Mouse (Mus musculus): ENCODE data around the gene Ctu2.

The Ctu2 gene

DNA sequence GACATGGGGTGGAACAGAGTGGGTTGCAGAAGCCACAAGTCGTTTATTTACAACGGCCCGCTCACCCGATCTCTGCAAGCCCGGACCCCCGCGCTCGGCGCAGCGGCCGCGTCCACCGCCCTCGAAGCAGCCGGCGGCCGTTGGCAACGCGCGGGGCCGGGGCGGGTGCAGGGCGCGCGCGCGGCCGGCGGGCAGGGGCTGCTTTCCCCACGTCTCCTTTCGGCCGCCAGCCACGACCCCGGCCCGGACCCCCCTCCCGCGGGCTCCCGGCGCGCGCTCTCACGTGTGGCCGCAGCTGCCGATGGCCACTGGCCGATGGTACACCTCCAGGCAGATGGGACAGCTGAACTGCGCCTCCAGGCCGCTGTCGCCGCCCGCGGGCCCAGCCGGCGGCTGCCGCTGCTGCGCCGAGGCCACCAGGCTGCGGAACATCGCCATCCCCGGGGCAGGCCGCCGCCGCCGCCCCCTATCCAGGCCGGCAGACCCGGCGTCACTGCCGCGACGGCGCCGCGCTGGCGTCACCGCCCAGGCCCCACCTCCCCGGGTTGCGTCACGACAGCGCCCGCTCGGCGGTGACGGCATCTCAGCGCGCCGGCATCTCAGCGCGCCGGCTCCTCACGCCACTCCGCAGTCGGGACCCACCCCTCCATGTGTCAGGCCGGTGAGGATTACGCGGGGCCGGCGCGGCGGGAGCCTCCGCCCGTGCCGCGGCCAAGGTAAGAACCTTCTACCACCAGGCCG lies at the start of gene Ctu2, which contains the start of gene Rnf166:
Gene Ctu2, plus strand, starts transcription at position 564 of the 741 bp plus-strand sequence.
Gene Rnf166, minus strand, starts transcription at position 485 of the 741 bp plus-strand sequence.
- DNase-seq (ENCODE audit: low read depth, low spot score) = peak; percentile 73

DNA sequence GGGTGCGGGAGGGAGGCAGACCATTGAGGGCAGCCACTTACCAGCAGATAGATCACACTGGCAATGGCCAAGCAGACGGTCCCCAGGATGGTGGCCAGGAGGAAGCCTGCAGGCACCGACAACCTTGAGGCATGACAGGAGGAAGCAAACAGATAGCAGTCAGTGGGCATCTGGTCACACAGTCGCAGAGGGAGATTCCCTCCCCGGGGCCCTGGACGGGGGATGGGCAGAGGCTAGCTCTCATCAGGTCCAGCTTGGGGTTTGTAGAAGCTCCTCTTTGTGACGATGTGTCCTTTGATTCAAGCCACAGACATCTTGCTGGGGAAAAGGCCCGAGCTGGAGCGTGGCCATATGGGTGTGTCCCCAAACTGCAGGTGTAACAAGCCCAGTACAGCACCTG lies 49.8 kb upstream of the Ctu2 start:
- no peak for DNase-seq (ENCODE audit: low read depth, low spot score)

DNA sequence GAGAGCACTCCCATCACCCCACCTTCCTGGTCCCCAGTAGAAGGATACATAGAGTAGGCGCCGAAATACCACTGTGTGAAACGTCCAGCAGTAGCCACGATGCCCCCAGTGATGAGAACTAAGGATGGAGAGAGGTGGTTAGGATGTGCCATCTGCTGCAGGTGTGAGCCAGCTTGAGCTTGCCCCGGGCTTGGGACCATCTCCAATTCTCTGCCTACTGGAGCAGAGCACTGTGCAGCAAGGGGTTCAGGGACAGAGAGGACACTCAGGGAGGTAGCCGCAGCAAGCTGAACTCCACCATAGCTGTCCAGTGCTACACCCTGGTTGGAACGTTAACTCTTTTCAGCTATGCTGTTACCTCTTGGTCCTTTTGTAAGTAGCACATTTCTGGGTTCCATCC lies 48.3 kb upstream of the Ctu2 start:
- DNase-seq (ENCODE audit: low read depth, low spot score) = no peak

DNA sequence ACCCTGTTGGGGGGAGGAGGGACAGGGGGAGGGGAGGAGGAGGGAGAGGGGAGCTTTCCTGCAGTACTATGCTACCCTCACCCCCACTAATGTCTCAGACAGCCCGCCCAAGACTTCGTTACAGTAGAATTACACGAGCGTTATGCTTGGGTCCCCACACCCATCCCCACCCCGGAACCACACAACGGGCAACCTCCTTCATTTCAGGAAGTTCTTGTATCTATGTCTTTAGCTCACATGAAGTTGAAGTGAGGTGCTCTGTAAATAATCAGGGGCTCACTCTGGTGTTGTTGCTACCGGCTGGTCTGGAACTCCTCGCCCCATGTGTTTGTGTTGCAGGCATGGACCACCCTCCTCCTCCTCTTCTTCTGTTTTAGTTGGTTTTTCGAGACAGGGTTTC lies 47.8 kb upstream of the Ctu2 start:
- no peak for DNase-seq (ENCODE audit: low read depth, low spot score)

DNA sequence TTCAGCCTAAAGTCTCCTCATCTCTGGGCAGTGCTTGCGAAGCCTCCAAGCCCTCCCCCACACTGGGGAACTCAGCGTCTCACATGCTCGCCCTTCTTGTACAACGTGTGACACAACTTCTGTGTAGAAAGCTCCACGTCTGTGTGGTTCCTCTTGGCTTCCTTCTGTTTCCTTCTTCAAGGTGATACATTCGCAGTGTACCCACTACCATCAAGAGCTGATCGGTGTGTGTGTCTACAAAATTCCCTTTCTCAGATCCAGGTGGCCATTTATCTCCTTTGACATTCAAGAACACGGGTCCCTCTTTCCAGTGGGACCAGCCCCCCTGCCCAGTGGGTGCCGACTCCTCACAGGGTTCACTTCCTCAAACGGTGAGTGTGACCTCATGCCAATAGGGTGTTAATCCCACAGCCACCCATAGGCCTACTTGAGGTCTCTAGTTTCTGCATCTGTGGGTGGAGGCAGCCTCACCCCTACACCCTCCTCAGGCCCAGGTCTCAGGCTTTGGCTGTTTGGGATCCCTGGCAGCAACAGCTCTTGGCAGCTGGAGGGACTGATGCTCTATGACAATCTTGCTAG lies 45.8 kb upstream of the Ctu2 start:
- DNase-seq (ENCODE audit: low read depth, low spot score) = no peak

DNA sequence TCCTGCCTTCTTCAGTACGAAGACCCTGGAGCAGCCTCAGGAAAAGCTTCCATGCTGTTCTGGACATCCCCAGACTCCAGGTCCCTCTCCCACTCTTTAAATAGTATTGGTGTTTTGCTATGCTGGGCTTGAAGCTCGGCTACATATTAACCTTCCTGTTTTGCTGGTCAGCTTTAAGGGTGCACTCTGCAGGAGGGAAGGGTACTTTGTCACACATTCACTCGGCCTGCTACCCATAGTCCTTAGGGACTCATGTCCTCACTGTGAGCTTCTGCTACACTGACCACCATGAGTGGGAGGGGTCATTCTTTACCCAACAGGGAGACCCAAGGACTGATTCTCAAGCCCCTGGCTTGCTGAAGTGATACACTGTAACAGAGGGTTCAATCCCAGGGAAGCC lies 45.3 kb upstream of the Ctu2 start:
- no peak for DNase-seq (ENCODE audit: low read depth, low spot score)

DNA sequence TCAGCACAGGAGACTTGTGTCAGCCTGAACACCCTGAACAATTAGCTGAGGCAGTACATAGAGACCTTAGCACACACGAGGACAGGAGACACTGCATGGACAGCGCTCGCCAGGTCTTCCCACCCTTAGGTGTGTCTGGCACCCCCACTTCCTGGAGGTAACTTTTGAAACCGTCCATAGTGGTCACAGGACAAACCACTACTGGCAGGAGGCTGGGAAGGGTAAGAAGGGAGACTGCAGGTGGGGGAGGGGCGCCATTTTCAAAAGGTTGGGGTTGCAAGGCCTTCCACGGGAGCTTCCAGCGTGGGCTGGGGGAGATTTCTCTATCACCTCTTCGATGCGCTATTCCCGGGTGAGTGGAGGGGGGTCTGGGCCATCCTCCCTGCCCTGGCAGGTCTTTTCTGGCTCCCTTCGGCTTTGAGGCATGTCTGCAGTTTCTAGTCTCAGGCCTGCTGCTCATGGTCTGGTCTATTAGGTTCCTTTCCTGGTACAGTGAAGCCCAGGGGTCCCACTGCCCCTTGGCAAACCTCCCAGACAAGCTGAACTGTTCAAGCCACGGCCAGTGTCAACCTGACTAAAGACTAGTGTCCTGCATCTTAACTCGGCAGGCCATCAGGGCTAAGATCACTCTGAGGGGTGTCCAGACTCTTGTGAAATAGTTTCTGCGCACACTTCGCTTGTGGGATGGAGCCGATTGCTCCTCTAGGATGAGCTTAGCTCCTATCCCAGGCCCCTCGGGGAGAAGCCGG lies 44.1 kb upstream of the Ctu2 start:
- no peak for DNase-seq (ENCODE audit: low read depth, low spot score)

DNA sequence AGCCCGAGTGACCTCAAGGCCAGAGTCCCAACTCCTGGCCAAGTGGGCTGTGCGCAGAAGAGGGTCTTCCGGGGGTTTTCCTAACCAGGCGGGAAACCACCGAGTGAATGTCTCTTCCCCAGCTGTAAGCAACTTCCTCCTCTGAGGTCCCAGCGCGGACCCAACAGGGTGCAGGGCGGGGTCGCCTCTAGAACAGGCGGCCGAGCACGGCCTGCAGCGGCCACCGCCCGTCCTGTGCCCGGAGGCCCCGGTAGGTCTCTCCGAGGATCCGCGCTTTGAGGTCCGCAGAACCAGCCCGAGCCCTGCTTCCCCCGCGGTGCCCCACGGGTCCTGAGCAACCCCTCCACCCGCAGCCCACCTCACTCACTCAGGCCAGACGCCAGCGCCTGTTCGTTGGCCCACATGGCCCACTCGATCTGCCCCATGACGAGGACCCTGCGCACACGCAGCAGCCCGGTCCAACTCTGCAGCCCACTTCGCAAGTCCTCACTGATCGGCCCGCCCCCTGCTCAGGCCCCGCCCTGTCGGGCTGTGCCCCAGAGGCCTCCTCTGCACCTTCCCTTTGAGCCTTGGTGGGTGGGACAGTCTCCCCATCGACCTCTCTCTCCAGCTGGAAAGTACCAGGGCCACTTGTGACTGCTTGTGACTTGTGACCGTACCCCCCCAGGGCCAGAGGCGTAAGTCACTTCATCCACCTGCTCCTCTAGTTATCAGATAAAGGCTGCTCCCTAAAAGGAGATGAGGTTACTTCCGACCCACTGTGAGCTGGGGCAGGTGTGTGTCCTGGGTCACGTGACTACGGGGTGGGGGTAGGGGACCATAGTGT lies 43.3 kb upstream of the Ctu2 start, which contains the start of gene Cyba:
Gene Cyba, minus strand, starts transcription at position 488 of the 826 bp plus-strand sequence.
- DNase-seq (ENCODE audit: low read depth, low spot score) = no peak

DNA sequence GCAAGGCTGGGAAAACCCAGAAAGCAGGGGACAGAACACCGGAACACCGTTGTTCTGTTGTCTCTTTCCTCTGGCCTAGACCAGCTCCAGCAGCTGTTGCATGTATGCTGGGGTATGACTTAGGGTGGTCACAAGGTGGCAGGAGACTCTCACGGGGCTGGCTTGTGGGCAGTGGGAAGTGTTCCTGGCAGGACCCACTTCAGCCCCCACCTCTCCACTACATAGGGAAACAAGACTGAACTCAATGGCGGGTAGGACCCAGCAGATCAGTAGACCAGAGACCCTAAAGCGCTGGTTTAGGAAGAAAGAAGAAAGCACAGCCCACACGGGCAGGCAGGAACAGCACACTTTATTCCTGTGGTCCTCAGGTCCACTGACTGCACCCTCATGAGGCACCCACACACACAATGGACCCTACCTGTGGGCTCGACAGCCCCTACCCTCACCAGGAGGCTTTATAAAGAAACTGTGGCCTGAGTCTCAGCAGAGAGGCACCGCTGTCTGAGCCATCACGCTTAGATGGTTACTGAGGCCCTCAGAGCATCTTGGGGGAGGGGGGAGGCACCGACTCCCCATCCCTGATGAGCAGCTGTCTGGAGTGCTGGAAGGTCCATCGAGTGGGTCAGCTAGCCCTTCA lies 42.6 kb upstream of the Ctu2 start:
- DNase-seq (ENCODE audit: low read depth, low spot score) = no peak

DNA sequence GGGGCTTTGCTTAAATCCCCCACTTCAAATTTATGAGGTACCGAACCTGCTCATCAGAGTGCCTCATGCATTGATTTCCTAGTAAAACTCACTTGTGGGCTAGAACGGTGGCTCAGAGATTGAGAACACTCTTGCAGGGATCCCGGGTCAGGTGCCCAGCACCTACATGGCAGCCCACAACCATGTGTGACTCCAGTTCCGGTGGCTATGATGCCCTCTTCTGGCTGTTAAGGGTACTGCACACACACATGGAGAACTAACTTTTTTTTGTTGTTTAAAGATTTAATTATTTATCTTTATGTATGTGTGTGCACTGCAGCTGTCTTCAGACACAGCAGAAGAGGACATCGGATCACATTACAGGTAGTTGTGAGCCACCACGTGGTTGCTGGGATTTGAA lies 40.6 kb upstream of the Ctu2 start:
- no peak for DNase-seq (ENCODE audit: low read depth, low spot score)

DNA sequence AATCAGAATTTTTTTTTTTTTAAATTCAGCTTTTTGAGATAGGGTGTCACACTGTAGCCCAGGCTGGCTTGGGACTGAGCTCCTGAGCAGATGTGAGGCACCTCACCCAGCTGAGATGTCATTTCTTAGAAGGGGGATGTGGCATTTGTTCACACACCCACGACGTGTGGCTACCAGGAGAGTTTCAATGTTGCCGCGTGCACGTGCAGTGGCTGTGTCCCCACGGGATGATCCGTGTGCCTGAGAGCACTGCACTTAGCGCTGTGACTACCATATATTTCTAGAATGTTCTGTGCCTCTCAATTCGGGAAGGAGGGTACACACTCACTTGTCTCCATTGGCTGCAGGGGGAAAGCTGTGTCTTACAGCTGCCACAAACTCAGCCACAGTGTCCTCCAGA lies 39.8 kb upstream of the Ctu2 start:
- no peak for DNase-seq (ENCODE audit: low read depth, low spot score)

DNA sequence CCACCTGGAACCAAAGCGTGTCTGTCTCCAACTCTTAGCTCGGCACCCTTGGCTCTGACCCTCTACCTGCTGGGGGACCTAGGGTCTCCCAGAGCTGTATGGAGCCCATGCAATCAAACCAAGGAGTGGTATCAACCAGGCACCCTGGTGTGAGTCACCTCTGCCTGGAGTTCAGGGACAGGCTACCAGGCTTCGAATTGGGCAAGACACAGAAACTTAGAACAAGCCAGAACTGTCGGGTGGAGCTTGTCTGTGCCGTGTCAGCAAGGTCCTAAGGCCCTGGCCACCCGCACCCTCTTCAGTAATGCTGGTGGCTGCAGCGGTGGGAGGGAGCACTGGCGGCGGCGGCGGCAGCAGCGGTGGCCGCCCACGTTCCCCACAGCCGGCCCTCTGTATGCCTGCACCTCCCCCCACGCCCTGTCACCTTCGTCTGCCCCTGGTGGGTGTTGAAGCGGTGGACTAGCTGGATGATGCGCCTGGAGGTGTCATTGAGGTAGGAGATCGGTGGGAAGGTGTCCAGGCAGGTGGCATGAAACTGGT lies 39.3 kb upstream of the Ctu2 start:
- no peak for DNase-seq (ENCODE audit: low read depth, low spot score)

DNA sequence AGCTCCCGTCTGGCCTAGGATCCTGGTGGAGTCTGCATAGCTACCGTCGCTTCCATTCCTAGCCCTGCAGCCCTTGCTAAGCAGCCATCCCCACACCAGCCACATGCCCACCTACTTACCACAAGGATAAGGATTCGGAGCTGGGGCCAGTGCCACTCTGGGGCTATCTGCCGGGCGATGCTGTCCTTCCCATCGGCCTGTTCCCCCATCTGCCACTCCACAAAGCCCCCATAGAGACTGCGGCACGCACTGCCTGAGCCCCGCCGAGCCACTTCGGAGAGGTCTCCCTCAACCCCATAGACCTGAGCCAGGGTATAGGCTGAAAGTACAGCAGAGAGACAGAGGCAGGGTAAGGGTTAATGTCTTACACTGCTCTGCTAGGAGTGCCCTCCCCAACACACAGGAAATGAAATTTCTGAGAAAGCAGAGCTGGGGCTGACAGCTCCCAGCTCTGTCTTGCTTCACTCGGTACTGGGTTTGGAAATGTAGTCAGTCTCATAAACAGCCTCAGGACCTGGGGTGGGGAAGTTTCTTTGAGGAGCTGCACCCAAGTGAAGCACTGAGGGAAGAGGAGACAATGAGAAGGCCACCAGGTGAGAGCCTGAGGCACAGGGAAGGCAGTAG lies 38.1 kb upstream of the Ctu2 start:
- DNase-seq (ENCODE audit: low read depth, low spot score) = no peak

DNA sequence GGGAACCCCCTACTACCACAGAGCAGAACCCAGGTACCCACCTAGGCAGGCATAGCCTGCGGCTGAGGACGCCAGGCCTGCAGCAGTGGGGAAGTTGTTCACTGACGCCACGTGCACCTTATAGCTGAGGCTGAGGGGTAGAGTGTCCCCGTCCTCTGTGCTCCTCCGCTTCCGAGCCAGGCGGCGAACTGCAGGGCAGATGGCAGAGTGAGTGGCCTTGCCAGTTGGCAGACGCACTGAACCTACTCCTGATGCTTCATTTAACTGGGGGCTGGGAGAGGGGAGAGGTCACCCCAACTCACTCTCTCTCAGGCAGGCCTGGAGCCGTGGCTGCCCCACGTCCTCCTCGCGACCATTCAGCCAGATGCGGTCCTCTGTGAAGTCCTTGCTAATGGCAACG lies 36.6 kb upstream of the Ctu2 start:
- no peak for DNase-seq (ENCODE audit: low read depth, low spot score)

DNA sequence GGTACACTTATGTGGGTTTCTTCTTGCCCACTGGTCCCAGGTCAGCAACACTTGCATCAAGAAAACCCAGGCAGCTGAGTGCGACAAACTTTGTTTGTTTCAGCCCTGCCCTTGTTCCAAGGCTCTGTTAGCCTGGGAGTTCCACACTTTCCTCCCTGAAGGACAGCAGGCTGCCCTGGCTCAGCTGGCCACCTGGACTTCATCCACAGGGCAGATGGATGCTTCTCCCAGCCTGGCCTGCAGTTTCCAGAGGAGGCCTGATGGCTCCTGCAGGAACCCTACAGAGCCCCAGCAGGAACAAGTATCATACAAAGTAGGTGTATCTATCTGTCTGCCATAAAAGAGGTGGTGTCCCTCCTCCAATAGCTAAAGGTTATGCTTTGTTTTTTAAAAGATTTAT lies 34.6 kb upstream of the Ctu2 start:
- DNase-seq (ENCODE audit: low read depth, low spot score) = no peak

DNA sequence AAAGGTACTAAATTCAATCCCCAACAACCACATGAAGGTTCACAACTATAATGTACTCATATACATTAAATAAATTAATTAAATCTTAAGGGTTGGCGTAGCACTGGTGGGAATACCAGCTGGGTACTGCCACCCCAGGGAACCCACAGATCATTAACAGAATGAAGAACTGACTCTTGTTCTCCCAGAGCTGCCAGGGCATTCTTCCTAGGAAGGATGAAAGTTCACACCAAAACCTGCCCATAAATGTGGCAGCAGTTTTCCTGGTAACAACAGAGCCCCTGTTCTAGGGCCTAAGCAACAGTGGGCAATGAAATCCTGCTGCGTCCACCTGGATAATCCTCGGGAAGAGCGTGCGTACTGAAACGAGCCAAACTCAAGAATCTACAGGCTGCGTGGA lies 33.6 kb upstream of the Ctu2 start:
- DNase-seq (ENCODE audit: low read depth, low spot score) = no peak

DNA sequence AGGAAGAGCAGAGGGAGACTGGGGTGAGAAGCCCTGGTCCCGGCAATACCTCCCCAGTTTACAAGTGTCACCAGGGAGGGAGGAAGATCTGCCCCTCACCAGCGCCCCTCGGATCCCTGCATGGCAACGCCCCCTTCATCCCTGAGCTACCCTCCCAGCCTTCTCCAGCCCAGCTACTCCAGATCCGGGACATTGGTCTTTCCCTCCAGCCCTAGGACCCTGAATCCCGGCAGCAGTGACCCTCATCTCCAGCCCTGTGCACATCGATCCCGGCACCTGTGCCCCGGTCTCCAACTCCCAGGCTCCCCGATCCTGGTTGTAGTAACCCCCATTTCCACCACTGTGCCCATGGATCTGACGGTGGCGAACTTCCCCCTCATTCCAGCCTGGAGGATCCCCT lies 33.2 kb upstream of the Ctu2 start:
- no peak for DNase-seq (ENCODE audit: low read depth, low spot score)

DNA sequence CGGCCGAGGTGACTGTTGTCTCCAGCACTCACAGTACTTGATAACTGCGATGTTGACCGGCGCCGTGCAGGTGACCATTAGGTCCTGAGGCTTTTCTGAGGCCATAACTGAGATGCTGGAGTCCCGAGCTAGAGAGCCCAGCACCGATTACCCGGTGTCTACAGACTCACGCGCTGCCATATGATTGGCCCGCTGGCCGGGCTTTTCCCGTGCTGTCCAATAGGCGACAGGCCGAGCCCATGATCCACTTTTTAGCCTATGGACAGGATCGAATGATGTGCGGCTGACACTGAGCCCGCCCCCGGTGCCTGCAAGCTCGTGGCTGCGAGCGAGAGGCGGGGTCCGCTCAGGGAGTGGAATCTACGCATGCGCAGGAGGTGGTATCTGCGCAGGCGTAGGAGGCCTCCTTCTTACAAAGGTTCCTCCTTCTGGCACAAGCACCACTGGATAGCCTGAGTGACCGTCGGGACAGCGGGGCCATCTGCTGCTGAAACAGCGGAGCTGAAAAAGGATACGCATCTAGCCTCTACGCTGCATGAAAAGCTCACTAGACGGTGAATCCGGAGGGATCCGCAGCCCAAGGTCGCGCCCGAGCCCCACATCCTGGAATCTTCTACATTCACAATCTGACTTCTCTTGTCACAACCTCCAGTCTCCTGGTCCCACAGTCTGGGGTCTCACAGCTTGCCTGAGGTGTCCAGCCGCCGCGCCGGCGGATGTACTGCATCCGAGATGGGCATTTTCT lies 32.5 kb upstream of the Ctu2 start, which contains the start of gene Mvd:
Gene Mvd, minus strand, starts transcription at position 161 of the 745 bp plus-strand sequence.
- peak; percentile 94 for DNase-seq (ENCODE audit: low read depth, low spot score)

DNA sequence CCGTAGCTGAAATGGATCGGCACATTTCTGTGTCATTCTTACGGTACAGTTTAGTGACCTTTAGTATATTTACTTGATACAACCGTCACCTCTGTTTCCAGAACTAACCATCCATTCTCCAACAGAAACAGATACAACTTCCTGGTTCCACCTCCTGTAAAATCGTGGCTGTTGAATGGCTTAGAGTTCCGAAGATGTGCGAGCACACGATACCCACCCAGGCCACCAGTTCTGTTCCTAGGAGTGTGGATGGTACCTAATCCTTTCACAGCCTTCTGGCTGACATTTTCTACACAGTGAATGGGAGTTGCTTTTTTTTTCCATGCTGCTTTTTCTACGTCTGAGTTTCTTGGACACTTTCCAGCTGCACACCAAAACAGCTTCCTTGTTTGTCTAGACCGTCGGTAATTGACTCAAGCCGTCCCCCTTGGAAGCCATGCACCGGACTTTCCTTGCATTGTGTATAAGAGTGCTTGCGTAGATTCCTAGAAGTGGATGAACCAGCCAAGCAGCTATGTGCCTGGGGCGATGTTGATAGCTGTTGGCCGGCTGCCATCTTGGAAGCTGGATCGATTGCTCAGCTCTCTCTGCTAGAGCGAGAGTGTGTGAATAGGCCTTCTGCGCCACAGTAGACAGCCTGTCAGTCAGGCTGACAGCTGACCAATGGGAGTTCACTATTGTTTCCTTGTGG lies 31.7 kb upstream of the Ctu2 start:
- DNase-seq (ENCODE audit: low read depth, low spot score) = peak; percentile 32
